Mouse (Mus musculus) liver, embryonic 13.5 days (tissue): Measurements from ENCODE around the gene Etl4. TPM values are rescaled to one million over a fixed set of nuclear protein-coding genes. Genes with fewer than 3 reads are reported as not detected.

Source experiments
- ATAC-seq: fragments of 200-750 bp; cut with Nextera tagmentation; 2 replicates; pipeline ENCODE4 v1.8.0; 2017; ENCODE audit warnings: low read depth, mild to moderate bottlenecking, moderate number of reproducible peaks, moderate library complexity
- DNase-seq: peaks from one replicate; pipeline ENCODE4 v3.0.0; 2022
- H3K27ac ChIP-seq: fragments of 300-500 bp; sonication (generic); 2 replicates; pipeline ENCODE4 v1.5.1; 2015; ENCODE audit warnings: moderate library complexity, mild to moderate bottlenecking, inconsistent platforms
- H3K27me3 ChIP-seq: fragments of 300-500 bp; sonication (generic); 2 replicates; pipeline ENCODE4 v1.6.1; 2015; ENCODE audit warnings: mild to moderate bottlenecking, inconsistent platforms
- H3K36me3 ChIP-seq: fragments of 300-500 bp; sonication (generic); 2 replicates; pipeline ENCODE4 v1.6.1; 2015; ENCODE audit warnings: mild to moderate bottlenecking, inconsistent platforms
- H3K4me1 ChIP-seq: fragments of 300-500 bp; sonication (generic); replicated peaks from 2 replicates; pipeline ENCODE4 v1.6.1; 2015; ENCODE audit warnings: inconsistent platforms
- H3K4me2 ChIP-seq: fragments of 300-500 bp; sonication (generic); 2 replicates; pipeline ENCODE4 v1.6.1; 2015; ENCODE audit warnings: inconsistent platforms, mild to moderate bottlenecking, moderate library complexity
- H3K4me3 ChIP-seq: fragments of 300-500 bp; sonication (generic); replicated peaks from 2 replicates; pipeline ENCODE4 v1.5.1; 2015; ENCODE audit warnings: mild to moderate bottlenecking, inconsistent platforms
- H3K9ac ChIP-seq: fragments of 300-500 bp; sonication (generic); 2 replicates; pipeline ENCODE4 v1.6.1; 2015; ENCODE audit warnings: mild to moderate bottlenecking, inconsistent platforms
- H3K9me3 ChIP-seq: fragments of 300-500 bp; sonication (generic); replicated peaks from 2 replicates; pipeline ENCODE4 v1.6.1; 2016; ENCODE audit warnings: inconsistent platforms
- WGBS: fragments of 180-500 bp; shearing (Covaris S2); methylation state at CpG from one replicate; pipeline ENCODE4 v1.1.7; 2015; ENCODE audit not compliant: insufficient replicate concordance; 5-methylcytosine and 5-hydroxymethylcytosine counted together
- polyA plus RNA-seq: library from polyadenylated mRNA; unstranded; fragments of >200 nt; fragmentation: Nextera tagmentation; extraction: Ambion mirVana; gene quantifications from 2 replicates; pipeline ENCODE4 v1.2.1, GENCODE M21; 2015

Etl4 gene
- polyA plus RNA-seq, 1 experiment from 2014 or later = 2.7 TPM

DNA sequence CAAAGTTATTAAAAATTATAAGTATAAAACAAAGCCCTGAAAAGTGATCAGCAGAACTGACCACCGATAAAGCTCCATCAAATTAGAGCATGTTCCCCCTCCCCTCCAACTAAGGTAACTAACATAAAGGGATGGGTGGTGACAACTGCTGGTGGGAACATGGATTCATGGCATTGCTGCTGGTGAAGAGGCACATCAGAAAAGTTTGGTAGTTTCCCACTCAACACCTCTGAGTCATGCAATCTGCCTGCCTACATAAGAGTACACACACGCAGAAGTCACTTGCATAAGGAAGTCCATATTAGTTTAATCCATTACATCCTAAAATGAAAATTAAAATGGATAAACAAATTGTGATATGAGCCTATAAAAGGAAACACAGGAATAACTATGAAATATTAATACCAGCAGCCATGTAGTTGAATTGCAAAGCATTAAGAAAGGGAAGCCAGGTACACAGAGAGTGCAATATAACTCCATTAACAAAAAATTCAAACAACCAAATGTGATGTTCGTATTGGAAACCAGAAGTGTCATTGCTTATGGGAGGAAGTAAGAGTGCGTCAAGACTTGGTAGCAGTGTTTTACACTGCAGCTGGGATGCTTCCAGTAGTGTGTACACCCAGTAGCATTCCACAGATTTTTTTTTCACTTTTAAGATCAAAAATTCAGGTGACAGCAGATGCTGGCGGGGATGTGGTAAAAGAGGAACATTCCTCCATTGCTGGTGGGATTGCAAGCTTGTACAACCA is 307.3 kb downstream of the Etl4 start:
- ATAC-seq = no peak
- Histone ChIP-seq H3K9me3 (no peaks in the 10 kb centered on the region), H3K27me3 (no peaks in the 10 kb centered on the region), H3K4me3 (no peak overlapping the region), H3K36me3 (no peaks in the 10 kb centered on the region), H3K4me1 (no peaks in the 10 kb centered on the region), H3K4me2 (no peak overlapping the region), H3K27ac (no peak overlapping the region), H3K9ac (no peak overlapping the region)
- 74% methylated on average over 5 of the region's 5 CpGs for WGBS
- DNase-seq = no peak

DNA sequence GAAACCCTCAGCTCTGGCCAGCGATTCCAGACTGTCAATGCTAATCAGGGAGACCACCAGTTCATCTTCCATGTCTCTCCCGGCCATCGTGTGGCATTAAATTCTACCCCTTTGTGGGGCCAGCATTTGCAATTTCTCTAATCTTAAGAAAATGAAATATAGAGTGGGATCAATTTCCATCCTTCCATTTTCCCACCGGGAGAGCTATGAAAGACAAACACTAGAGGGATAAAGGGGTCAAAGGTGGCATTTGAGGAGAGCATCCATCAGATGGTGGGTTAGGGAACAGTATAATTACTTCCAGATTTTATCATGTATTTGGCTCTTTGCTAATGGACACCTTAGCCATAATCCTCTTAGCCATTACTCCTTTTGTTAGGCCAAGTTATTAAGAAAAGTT is 321.8 kb downstream of the Etl4 start:
- Histone ChIP-seq H3K27me3 (no peaks in the 10 kb centered on the region), H3K4me1 (no peaks in the 10 kb centered on the region), H3K36me3 (no peaks in the 10 kb centered on the region), H3K4me2 (no peak overlapping the region), H3K9ac (no peak overlapping the region), H3K4me3 (no peak overlapping the region), H3K9me3 (no peaks in the 10 kb centered on the region), H3K27ac (no peak overlapping the region)
- DNase-seq (no peak), ATAC-seq (no peak)
- 56% methylated on average over 4 of the region's 4 CpGs for WGBS

DNA sequence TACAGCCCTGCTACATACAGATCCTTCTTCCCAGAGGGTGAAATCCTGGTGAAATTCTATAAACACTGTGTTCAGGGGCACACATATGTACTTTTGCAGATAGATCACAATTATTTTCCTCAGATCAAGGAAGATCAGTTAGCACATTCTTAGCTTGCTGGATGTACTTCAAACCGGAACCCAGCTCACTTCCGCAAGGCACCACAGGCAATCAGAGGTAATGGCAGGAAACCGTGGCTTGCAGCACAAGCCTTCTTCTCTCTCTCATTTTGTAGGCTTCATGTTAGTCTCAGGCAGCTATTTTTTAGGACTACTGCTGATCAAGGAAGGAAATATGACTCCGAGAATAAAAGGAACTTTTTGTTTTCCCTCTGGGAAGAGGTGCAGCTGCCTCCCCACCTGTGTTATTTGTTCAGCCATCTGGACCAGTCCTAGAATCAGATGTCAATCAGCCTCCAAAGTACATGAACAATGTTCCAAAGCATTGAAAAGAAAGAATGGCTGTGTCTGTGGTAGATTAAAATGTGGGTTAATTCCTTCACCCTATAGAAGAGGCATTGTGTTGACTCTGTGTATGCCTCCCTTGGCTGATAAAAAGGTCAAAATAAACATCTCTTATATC is 338.6 kb downstream of the Etl4 start:
- WGBS = 36% methylated on average over 4 of the region's 4 CpGs
- Histone ChIP-seq H3K27ac (no peak overlapping the region), H3K36me3 (no peaks in the 10 kb centered on the region), H3K27me3 (no peaks in the 10 kb centered on the region), H3K9ac (no peak overlapping the region), H3K9me3 (no peaks in the 10 kb centered on the region), H3K4me2 (no peak overlapping the region), H3K4me3 (no peak overlapping the region), H3K4me1 (no peaks in the 10 kb centered on the region)
- DNase-seq = no peak
- no peak for ATAC-seq

DNA sequence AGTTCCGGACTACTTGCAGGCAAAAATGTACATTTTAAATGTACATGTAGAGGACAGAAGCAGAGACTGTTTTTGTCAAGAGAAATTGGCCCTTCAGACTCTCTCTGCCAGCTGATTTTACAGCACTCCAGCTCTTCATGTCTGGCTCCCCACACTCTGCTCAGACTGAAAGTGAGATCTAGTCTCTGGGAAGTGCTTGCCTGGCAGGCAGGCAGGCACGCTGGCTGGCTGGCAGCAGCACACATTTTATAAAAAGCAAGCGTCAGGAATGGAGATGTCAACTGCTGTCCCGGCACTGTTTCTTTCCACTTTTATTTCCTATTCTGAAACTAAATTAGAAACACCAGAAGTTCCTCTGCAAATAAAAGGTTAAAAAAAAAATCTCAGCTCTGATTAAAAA is 339.8 kb downstream of the Etl4 start:
- no peaks in the 10 kb centered on the region for H3K4me1 ChIP-seq
- no peak overlapping the region for H3K9ac ChIP-seq
- no peak overlapping the region for H3K27ac ChIP-seq
- ATAC-seq (no peak), DNase-seq (no peak)
- 60% methylated on average over 4 of the region's 4 CpGs for WGBS
- 0 out of 2 replicates have a peak, but pooled peaks cover 3% of the 10 kb centered on the region for H3K9me3 ChIP-seq
- no peak overlapping the region for H3K4me3 ChIP-seq
- H3K4me2 ChIP-seq = no peak overlapping the region
- H3K36me3 ChIP-seq = no peaks in the 10 kb centered on the region
- H3K27me3 ChIP-seq = no peaks in the 10 kb centered on the region

DNA sequence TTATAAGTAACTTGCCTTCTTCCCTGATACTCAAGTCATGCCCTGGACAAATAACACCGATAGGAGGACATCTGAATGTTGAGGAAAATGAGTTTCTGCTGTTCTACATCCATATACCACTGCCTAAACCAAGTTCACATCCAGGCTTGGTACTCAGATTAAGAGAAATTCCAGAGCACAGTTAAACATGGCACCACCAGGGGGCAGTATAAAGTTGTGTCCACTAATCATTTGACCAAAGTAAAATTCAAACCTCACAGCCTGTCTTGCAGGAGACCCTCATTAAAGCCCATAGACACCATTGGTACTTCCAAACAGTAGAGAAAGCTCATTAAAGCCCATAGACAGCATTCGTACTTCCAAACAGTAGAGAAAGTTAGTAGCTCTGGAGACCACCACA is 366.5 kb downstream of the Etl4 start:
- no peak overlapping the region for H3K4me3 ChIP-seq
- DNase-seq (no peak), ATAC-seq (no peak)
- no peak overlapping the region for H3K4me2 ChIP-seq
- no peaks in the 10 kb centered on the region for H3K27me3 ChIP-seq
- no peaks in the 10 kb centered on the region for H3K9me3 ChIP-seq
- 32% methylated on average over 2 of the region's 2 CpGs for WGBS
- no peaks in the 10 kb centered on the region for H3K36me3 ChIP-seq
- H3K9ac ChIP-seq = no peak overlapping the region
- H3K4me1 ChIP-seq = no peaks in the 10 kb centered on the region
- no peak overlapping the region for H3K27ac ChIP-seq

DNA sequence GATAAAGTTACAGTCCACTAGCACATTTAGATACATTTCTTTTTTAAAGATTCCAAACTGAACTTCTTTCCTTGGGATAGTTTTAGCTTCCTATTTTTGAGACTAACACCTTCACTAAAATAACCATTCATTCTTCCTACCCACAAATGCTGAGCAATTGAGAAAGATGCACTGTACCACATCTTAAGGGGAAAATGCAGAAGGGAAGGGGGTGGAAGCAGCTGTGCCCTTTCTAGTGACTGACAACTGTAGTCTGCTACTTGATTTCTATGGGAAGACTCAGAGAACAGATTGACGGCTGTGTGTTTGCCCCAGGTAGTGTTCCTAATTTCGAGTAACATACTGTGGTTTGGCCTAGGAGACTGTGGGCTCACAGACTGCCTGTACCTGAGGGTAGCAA is 372.3 kb downstream of the Etl4 start:
- ATAC-seq = no peak
- WGBS = 52% methylated on average over 2 of the region's 2 CpGs
- no peak for DNase-seq

DNA sequence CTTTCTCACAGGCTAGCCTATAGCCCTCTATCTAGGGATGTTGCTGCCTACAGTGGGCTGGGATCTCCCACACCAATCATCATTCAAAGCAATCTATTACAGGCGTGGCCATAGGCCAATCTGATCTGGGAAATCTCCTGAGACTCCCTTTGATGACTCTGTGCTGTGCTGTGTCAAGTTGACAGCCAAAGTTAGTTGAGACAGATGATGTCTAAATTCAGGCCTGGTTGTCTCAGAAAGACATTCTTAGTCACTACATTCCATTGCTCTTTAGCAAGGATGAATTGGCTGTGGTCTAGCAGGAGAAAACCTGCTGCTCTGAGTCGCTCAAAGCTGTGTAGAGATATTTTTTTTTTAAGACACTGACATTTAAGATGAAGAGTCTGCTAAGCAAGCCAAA is 374.8 kb downstream of the Etl4 start:
- Histone ChIP-seq H3K4me1 (no peaks in the 10 kb centered on the region), H3K4me2 (no peak overlapping the region), H3K9ac (no peak overlapping the region), H3K36me3 (no peaks in the 10 kb centered on the region), H3K9me3 (no peaks in the 10 kb centered on the region), H3K27me3 (no peaks in the 10 kb centered on the region), H3K27ac (no peak overlapping the region), H3K4me3 (no peak overlapping the region)
- WGBS = 34% methylated on average over 2 of the region's 2 CpGs
- ATAC-seq (no peak), DNase-seq (no peak)

More for the DNA sequence above, 372.3 kb downstream of the Etl4 start:
- H3K4me1 ChIP-seq = no peaks in the 10 kb centered on the region
- H3K9ac ChIP-seq = no peak overlapping the region
- no peaks in the 10 kb centered on the region for H3K27me3 ChIP-seq
- no peaks in the 10 kb centered on the region for H3K9me3 ChIP-seq
- no peak overlapping the region for H3K4me3 ChIP-seq
- no peak overlapping the region for H3K4me2 ChIP-seq
- no peaks in the 10 kb centered on the region for H3K36me3 ChIP-seq
- H3K27ac ChIP-seq = no peak overlapping the region

DNA sequence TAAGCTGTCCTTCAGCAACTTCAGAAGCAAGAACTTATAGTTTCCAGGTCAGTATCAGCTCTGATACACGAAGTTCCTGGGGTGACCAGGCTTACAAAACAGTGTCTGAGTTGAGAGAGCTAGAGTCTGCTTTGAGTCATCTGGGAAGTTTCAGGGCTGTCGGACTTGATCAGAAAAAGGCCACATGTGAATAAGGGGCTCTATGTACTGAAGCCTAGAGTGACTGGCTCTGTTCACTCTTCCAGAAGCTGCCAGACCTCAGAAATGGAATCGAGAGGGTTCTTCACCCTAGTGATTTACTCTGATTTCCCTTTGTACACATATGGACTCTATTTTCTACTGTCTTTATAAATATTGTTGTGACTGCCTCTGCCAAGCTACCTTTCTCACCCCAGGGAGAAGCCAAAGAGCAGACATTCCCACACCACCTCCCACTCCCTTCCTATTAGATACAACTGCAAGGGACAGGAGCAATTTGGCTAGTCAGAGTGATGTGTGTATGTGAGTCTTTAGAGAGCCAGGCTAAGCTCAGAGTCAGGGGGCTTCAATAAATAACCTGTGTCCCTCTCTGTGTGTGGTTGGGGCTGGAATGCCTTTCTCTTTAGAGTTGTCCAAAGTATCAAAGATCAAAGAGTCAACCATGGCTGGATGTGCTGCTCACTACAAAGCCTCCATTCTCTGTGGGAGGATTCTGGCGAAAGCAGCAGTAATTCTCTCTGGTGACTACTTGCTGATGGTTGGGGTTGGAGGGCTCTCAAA is 381.6 kb downstream of the Etl4 start:
- Histone ChIP-seq H3K27me3 (no peaks in the 10 kb centered on the region), H3K4me2 (no peak overlapping the region), H3K4me3 (no peak overlapping the region), H3K4me1 (no peaks in the 10 kb centered on the region), H3K9me3 (no peaks in the 10 kb centered on the region), H3K27ac (no peak overlapping the region), H3K9ac (no peak overlapping the region), H3K36me3 (no peaks in the 10 kb centered on the region)
- ATAC-seq = no peak
- WGBS = 53% methylated on average over 4 of the region's 4 CpGs
- DNase-seq = no peak

DNA sequence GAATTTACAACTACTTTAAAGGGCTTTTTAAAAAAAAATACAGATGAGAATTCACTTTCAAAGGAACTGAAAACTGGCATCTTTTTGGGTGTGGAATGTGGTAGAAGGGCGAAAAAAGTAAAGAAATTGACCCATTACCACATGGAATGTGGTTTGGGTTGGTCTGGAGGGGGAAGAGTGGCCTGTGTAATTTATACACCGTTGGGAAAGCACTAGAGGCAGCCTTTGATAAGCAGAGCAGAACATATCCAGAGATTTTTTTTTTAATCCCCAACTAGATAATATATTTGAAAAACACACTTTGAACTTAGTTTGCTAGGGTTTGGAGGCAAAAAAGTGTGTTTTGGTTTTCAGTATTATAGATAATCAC is 382.1 kb downstream of the Etl4 start:
- H3K9ac ChIP-seq = no peak overlapping the region
- WGBS = 39% methylated on average over 2 of the region's 2 CpGs
- no peak for ATAC-seq
- no peak overlapping the region for H3K27ac ChIP-seq
- DNase-seq = no peak
- H3K36me3 ChIP-seq = no peaks in the 10 kb centered on the region
- H3K9me3 ChIP-seq = no peaks in the 10 kb centered on the region
- H3K27me3 ChIP-seq = no peaks in the 10 kb centered on the region
- H3K4me3 ChIP-seq = no peak overlapping the region
- H3K4me2 ChIP-seq = no peak overlapping the region
- no peaks in the 10 kb centered on the region for H3K4me1 ChIP-seq

DNA sequence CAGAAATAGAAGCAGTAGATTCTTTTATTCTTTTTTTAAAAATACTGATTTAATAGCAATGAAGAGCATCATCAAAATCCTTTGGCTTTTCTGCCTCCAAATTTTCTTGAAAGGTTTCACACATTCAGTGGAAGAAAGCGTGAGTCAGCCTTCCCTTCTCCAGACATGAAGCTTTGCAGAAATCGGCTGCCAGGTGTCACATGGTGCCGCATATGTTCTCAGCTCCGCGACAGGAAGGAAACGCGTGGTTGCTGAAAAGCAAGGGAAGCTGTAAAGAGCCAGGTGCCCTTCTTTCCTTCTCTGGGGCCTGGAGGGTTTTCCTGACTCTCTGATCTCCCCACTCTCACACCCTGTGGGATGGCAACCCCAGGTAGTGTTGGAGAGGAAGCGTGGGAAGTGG is 383.8 kb downstream of the Etl4 start:
- Histone ChIP-seq H3K27ac (no peak overlapping the region), H3K4me2 (no peak overlapping the region), H3K9me3 (no peaks in the 10 kb centered on the region), H3K4me1 (no peaks in the 10 kb centered on the region), H3K27me3 (no peaks in the 10 kb centered on the region), H3K9ac (no peak overlapping the region), H3K36me3 (no peaks in the 10 kb centered on the region), H3K4me3 (no peak overlapping the region)
- WGBS = 42% methylated on average over 8 of the region's 8 CpGs
- no peak for DNase-seq
- no peak for ATAC-seq

DNA sequence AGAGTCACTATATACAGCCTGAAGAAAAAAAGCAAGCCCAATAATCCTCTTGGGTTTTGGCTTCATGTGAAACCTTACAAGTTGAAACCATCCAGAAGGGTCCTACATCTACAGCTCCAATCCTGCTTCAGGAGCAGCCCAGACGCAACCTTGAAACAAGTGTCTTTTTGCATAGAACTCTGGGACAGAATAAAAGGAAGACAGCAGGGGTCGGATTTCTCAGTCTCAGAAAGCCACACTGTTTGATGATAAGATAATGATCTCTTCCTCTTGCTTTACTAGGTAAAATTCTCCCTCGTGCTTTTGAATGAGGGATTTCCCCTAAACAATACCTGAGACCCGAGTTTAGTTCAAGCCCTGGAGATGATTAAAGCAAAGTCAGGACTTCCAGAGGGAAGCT is 385.0 kb downstream of the Etl4 start:
- Histone ChIP-seq H3K4me3 (no peak overlapping the region), H3K9ac (no peak overlapping the region), H3K4me2 (no peak overlapping the region), H3K36me3 (no peaks in the 10 kb centered on the region), H3K27ac (no peak overlapping the region), H3K4me1 (no peaks in the 10 kb centered on the region), H3K27me3 (no peaks in the 10 kb centered on the region), H3K9me3 (no peaks in the 10 kb centered on the region)
- no peak for ATAC-seq
- 22% methylated on average over 4 of the region's 4 CpGs for WGBS
- DNase-seq = no peak
